Mouse (Mus musculus) monocyte, adult 2 months (primary cell): ENCODE data around the gene Gm42372.

Experiments used
- DNase-seq, 2 experiments: peaks; one replicate each; pipeline ENCODE4 v3.0.0; 2022; ENCODE audit warnings: low spot score in 2 of 2, low read depth in 1 of 2

Gm42372 gene

GRCm38 (mm10) chr7:16959539-16960187 lies 23.2 kb upstream of the Gm42372 start, which contains the start of gene Pnmal1:
Pnmal1 (plus strand) TSS chr7:16959679.
- DNase-seq, result no peak

- no peak for DNase-seq
Measured at GRCm38 (mm10) chr7:16961678-16962077, 21.2 kb upstream of the Gm42372 start.

- DNase-seq, result no peak
Measured at GRCm38 (mm10) chr7:16968414-16968813, 14.5 kb upstream of the Gm42372 start.

GRCm38 (mm10) chr7:16971160-16971559 lies 11.7 kb upstream of the Gm42372 start:
- no peak for DNase-seq

GRCm38 (mm10) chr7:16974018-16974417 lies 8.9 kb upstream of the Gm42372 start:
- no peak for DNase-seq

- DNase-seq, result no peak
Measured at GRCm38 (mm10) chr7:16976298-16976697, 6.6 kb upstream of the Gm42372 start.

GRCm38 (mm10) chr7:16978173-16978572 lies 4.7 kb upstream of the Gm42372 start:
- DNase-seq, result no peak

GRCm38 (mm10) chr7:16978593-16978992 lies 4.3 kb upstream of the Gm42372 start:
- no peak for DNase-seq

GRCm38 (mm10) chr7:16980348-16980747 lies 2.5 kb upstream of the Gm42372 start:
- no peak for DNase-seq

- DNase-seq, result no peak
Measured at GRCm38 (mm10) chr7:16987541-16988149, 4.8 kb downstream of the Gm42372 start.

- no peak for DNase-seq
Measured at GRCm38 (mm10) chr7:16988405-16988804, 5.5 kb downstream of the Gm42372 start.

GRCm38 (mm10) chr7:16990006-16990744 lies 7.3 kb downstream of the Gm42372 start:
- DNase-seq, result no peak

GRCm38 (mm10) chr7:16991681-16992450 lies 9.0 kb downstream of the Gm42372 start:
- DNase-seq, result no peak

- no peak for DNase-seq
Measured at GRCm38 (mm10) chr7:16992451-16992807, 9.5 kb downstream of the Gm42372 start, which contains the start of gene Ccdc8. Ccdc8 (plus strand) TSS chr7:16992708.

- no peak for DNase-seq
Measured at GRCm38 (mm10) chr7:16993651-16994399, 10.9 kb downstream of the Gm42372 start.

- no peak for DNase-seq
Measured at GRCm38 (mm10) chr7:16994400-16994799, 11.5 kb downstream of the Gm42372 start.

GRCm38 (mm10) chr7:16995345-16995744 lies 12.5 kb downstream of the Gm42372 start:
- DNase-seq, result no peak

GRCm38 (mm10) chr7:16999233-16999632 lies 16.3 kb downstream of the Gm42372 start:
- DNase-seq, result no peak

- DNase-seq, result peak; percentile 45 to 76
Measured at GRCm38 (mm10) chr7:16999650-17000049, 16.8 kb downstream of the Gm42372 start.

- peak in 1 of 2 experiments; percentile 40 for DNase-seq
Measured at GRCm38 (mm10) chr7:17002375-17003195, 19.7 kb downstream of the Gm42372 start.
